Mouse (Mus musculus): ENCODE results near the gene Tas2r137. TPM values are rescaled to one million over a fixed set of nuclear protein-coding genes. Genes with fewer than 3 reads are reported as not detected.
A peak's percentile ranks its signal among the peaks of the same experiment; 100 is the strongest.

Tas2r137 gene
- total RNA-seq (2021): not detected
- long read RNA-seq, experiment 1: 0 reads
- long read RNA-seq, experiment 2: 0 reads

DNA sequence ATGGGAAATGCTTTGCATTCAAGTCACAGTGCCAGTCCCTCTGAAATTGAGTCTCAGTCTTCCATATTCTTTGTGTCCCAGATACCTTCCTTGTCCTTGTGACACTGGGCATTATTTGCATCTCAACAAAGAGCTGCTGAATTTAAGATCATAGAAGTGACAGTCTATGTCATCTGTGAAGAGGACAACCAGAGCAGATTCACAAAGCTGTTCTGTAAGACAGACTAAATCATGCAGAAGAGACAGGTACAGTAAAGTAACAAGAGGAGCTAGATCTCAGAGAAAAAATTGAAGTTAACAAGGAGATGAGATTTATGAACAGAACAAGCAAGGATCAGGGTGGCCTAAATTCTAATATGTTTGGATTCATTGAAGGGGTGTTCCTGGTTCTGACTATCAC is at the start of gene Tas2r137:
Gene Tas2r137, plus strand, starts transcription at position 301 of the 400 bp plus-strand sequence.
- DNase-seq: no peak

DNA sequence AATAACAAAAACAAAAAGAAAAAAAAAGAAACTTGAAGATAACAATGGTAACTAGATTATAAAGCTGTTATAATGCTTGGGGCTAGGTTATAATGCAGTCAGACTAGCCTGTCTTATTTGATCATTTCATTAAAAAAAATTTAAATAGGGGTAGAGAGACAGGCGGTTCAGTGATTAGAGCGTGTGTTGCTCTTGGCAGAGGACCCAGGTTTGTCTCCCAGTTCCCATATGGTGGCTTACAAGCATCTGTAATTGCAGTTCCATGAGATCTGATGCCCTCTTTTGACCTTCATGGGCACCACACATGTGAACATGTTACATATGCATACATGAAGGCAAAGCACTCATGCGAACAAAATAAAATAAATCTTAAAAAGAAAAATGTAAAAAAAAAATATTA is 49.8 kb upstream of the Tas2r137 start:
- DNase-seq: no peak

- no peak for DNase-seq
Observed at GRCm38 (mm10) chr6:40441755-40442154, 49.3 kb upstream of the Tas2r137 start.

GRCm38 (mm10) chr6:40443281-40443928 is 47.6 kb upstream of the Tas2r137 start:
- DNase-seq: no peak

GRCm38 (mm10) chr6:40448626-40449025 is 42.4 kb upstream of the Tas2r137 start:
- no peak for DNase-seq

DNA sequence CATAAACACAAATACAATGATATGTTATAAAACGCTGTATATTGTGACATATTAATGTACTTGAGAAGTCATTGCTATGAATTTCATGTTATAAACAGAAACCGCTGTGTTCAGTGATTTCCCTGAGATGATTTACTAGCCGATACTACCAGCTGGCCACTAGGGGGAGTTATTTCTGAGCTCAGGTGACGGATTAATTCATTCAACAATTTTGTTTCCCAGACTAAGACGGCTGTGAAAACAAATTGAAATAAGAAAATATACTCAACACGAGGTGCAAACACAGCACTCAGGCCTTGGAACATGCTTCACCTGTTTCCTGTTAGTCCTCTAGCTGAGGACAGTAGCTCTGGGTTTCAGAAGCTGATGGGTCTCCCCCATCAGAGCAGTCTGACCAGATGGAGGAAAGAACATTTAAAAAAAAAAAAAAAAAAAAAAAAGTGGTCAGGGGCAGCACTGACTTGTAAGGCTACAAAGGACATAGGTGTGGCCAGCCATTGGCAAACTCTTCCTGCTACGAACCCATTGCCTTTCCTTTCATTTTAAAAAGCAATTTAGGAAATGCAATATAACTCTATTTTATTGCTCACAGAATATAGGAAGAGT is 36.5 kb upstream of the Tas2r137 start:
- DNase-seq: peak in 1 of 2 experiments; percentile 25

GRCm38 (mm10) chr6:40465710-40466109 is 25.3 kb upstream of the Tas2r137 start:
- no peak for DNase-seq

GRCm38 (mm10) chr6:40470916-40471719 is 19.9 kb upstream of the Tas2r137 start, which contains the start of gene Ssbp1:
TSS of gene Ssbp1 (plus strand) at chr6:40471352.
- peak; percentile 94 for DNase-seq

- peak in 1 of 2 experiments; percentile 1 for DNase-seq
Observed at GRCm38 (mm10) chr6:40471720-40472010, 19.4 kb upstream of the Tas2r137 start.

DNA sequence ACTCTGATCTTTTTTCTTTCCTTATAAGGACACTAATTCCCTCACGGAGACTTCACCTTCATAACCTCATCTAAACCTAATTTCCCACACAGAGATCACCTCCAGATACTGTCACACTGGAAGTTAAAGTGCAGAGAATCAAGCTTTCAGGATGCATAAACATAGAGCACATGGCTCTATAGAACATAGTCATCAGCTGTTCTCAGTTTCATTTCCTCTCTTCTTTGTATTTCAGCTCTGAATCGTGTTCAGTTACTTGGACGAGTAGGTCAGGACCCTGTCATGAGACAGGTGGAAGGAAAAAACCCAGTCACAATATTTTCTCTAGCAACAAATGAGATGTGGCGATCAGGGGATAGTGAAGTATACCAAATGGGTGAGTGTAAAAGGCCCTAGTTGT is 14.9 kb upstream of the Tas2r137 start:
- DNase-seq: no peak

- DNase-seq: peak in 1 of 2 experiments; percentile 12
Observed at GRCm38 (mm10) chr6:40479705-40480104, 11.3 kb upstream of the Tas2r137 start.

GRCm38 (mm10) chr6:40482318-40482717 is 8.7 kb upstream of the Tas2r137 start:
- DNase-seq: no peak

- DNase-seq: no peak
Observed at GRCm38 (mm10) chr6:40493229-40493628, 2.2 kb downstream of the Tas2r137 start, which contains the start of gene Tas2r108. TSS of gene Tas2r108 (plus strand) at chr6:40493529.

- no peak for DNase-seq
Observed at GRCm38 (mm10) chr6:40519408-40519807, 28.4 kb downstream of the Tas2r137 start, which contains the start of gene Prss37. TSS of gene Prss37 (minus strand) at chr6:40519508.

Other genes with a start within 250 kb of the Tas2r137 start
- gene Agk, start 166.1 kb upstream of the Tas2r137 start, total RNA-seq (2021): 10 to 100 TPM; 17.2 to 18.7 TPM
- 1 to 10 TPM; 4.0 to 4.3 TPM for gene E330009J07Rik, start 55.1 kb upstream of the Tas2r137 start, total RNA-seq (2021)
- not detected for gene Wee2, start 52.1 kb upstream of the Tas2r137 start, total RNA-seq (2021)
- 10 to 100 TPM; 31.9 to 32.3 TPM for gene Ssbp1, start 19.9 kb upstream of the Tas2r137 start, total RNA-seq (2021)
- gene Tas2r108, start 2.3 kb downstream of the Tas2r137 start, total RNA-seq (2021): not detected
- not detected for gene Prss37, start 28.3 kb downstream of the Tas2r137 start, total RNA-seq (2021)
- not detected for gene Olfr461, start 63.8 kb downstream of the Tas2r137 start, total RNA-seq (2021)
- not detected for gene Olfr460, start 78.3 kb downstream of the Tas2r137 start, total RNA-seq (2021)
- under 1 TPM; 0.54 to 0.92 TPM for gene Clec5a, start 94.6 kb downstream of the Tas2r137 start, total RNA-seq (2021)
- gene Tas2r138, start 122.1 kb downstream of the Tas2r137 start, total RNA-seq (2021): not detected
- gene Mgam, start 137.6 kb downstream of the Tas2r137 start, total RNA-seq (2021): under 1 TPM; 0.10 to 0.12 TPM

Data from heart, adult 18-20 months (tissue).